Mouse (Mus musculus): ENCODE data around the gene Usp7. TPM values are rescaled to one million over a fixed set of nuclear protein-coding genes. Genes with fewer than 3 reads are reported as not detected.

Gene Usp7
- polyA plus RNA-seq, 1 experiment from 2014 or later, result 15.8 TPM

DNA sequence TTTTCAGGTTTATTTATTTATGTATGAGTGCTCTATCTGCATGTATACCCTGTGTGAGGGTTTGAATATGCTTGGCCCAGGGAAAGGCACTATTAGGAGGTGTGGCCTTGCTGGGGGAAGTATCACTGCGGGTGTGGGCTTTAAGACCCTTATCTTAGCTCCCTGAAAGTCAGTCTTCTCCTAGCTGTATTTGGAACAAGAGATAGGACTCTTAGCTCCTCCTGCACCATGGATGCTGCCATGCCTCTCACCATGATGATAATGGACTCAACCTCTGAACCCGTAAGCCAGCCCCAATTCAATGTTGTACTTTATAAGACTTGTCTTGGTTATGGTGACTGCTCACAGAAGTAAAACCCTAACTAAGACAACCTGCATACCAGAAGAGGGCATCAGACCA lies 39.8 kb downstream of the Usp7 start:
- peak; percentile 79 for ATAC-seq
- Histone ChIP-seq H3K9ac (replicated peaks) (no peak overlapping the region), H3K9me3 (ENCODE audit: low read length) (no peaks in the 10 kb centered on the region), H3K4me2 (ENCODE audit: low read depth, low read length) (peak overlapping the region; percentile 54), H3K36me3 (replicated peaks; ENCODE audit: insufficient read depth, low read length) (no peaks in the 10 kb centered on the region), H3K4me1 (ENCODE audit: insufficient read depth) (peaks cover 19% of the 10 kb centered on the region), H3K27me3 (ENCODE audit: insufficient read depth, low read length) (no peaks in the 10 kb centered on the region), H3K4me3 (ENCODE audit: low read depth, low read length) (no peak overlapping the region), H3K27ac (ENCODE audit: low read depth) (peak overlapping the region; percentile 83)
- DNase-seq, result no peak
- WGBS (ENCODE audit: insufficient replicate concordance), result 51% methylated on average over 2 of the region's 2 CpGs
- TF ChIP-seq CTCF (IDR thresholded peaks at IDR 0.05; ENCODE audit: low read depth), result 0 out of 2 replicates have a peak, but pooled peaks have one; percentile 1
- TF ChIP-seq EP300 (IDR thresholded peaks at IDR 0.05; ENCODE audit: low read depth), result peak; percentile 78

DNA sequence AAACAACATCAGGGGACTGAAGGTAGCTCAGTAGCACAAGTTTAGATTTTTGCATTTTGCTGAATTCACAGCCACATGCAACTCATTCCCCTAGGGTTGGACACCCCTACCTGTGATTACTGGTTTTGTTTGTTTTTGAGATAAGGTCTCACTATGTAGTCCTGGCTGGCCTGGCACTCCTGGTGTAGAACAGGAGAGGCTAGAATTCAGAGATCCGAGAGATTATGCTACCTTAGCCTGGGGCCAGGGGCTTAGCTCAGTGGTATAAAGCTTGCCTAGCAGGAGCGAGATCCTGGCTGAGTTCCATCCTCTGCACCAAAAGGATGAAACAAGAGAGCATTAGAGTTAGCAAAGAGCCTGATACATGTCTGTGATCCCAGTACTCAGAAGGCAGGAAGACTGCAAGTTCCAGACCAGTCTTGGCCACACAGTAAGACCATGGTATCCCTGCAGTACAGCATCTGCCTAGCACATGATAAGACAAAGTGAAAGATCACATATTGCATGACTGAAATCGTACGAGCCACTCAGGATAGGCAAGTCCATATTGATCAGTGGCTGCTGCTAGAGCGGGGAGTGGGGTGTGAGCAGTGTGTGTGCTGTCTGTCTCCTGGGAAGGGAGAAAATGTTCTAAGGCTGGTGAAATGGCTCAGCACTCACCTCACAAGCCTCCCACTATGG lies 40.4 kb downstream of the Usp7 start:
- peak overlapping the region; percentile 54 for H3K4me2 ChIP-seq (ENCODE audit: low read depth, low read length)
- no peaks in the 10 kb centered on the region for H3K27me3 ChIP-seq (ENCODE audit: insufficient read depth, low read length)
- ATAC-seq, result peak; percentile 88
- peak overlapping the region; percentile 83 for H3K27ac ChIP-seq (ENCODE audit: low read depth)
- WGBS (ENCODE audit: insufficient replicate concordance), result 42% methylated on average over 5 of the region's 5 CpGs
- H3K4me1 ChIP-seq (ENCODE audit: insufficient read depth), result peaks cover 25% of the 10 kb centered on the region
- no peak overlapping the region for H3K4me3 ChIP-seq (ENCODE audit: low read depth, low read length)
- no peaks in the 10 kb centered on the region for H3K36me3 ChIP-seq (replicated peaks; ENCODE audit: insufficient read depth, low read length)
- no peaks in the 10 kb centered on the region for H3K9me3 ChIP-seq (ENCODE audit: low read length)
- no peak for DNase-seq
- TF ChIP-seq EP300 (IDR thresholded peaks at IDR 0.05; ENCODE audit: low read depth), result peak; percentile 62; the same call in 1 of the 2 replicates
- TF ChIP-seq CTCF (IDR thresholded peaks at IDR 0.05; ENCODE audit: low read depth), result no peak
- H3K9ac ChIP-seq (replicated peaks), result no peak overlapping the region; the same call in 1 of the 2 replicates

GRCm38 (mm10) chr16:8748904-8749303 lies 43.2 kb downstream of the Usp7 start:
- Histone ChIP-seq H3K4me2 (ENCODE audit: low read depth, low read length) (no peak overlapping the region), H3K9me3 (ENCODE audit: low read length) (no peaks in the 10 kb centered on the region), H3K27me3 (ENCODE audit: insufficient read depth, low read length) (no peaks in the 10 kb centered on the region), H3K4me1 (ENCODE audit: insufficient read depth) (peaks cover 43% of the 10 kb centered on the region), H3K36me3 (replicated peaks; ENCODE audit: insufficient read depth, low read length) (no peaks in the 10 kb centered on the region), H3K9ac (replicated peaks) (no peak overlapping the region), H3K27ac (ENCODE audit: low read depth) (no peak overlapping the region), H3K4me3 (ENCODE audit: low read depth, low read length) (no peak overlapping the region)
- 83% methylated on average over 8 of the region's 8 CpGs for WGBS (ENCODE audit: insufficient replicate concordance)
- DNase-seq (no peak), ATAC-seq (no peak)
- TF ChIP-seq CTCF (IDR thresholded peaks at IDR 0.05; ENCODE audit: low read depth) (no peak), EP300 (IDR thresholded peaks at IDR 0.05; ENCODE audit: low read depth) (no peak)

GRCm38 (mm10) chr16:8748175-8748846 lies 43.8 kb downstream of the Usp7 start:
- Histone ChIP-seq H3K4me3 (ENCODE audit: low read depth, low read length) (no peak overlapping the region), H3K4me1 (ENCODE audit: insufficient read depth) (peaks cover 47% of the 10 kb centered on the region), H3K9ac (replicated peaks) (no peak overlapping the region; the same call in 1 of the 2 replicates), H3K27me3 (ENCODE audit: insufficient read depth, low read length) (no peaks in the 10 kb centered on the region), H3K27ac (ENCODE audit: low read depth) (peak overlapping the region; percentile 71), H3K4me2 (ENCODE audit: low read depth, low read length) (peak overlapping the region; percentile 27; the same call in 1 of the 2 replicates), H3K36me3 (replicated peaks; ENCODE audit: insufficient read depth, low read length) (no peaks in the 10 kb centered on the region), H3K9me3 (ENCODE audit: low read length) (no peaks in the 10 kb centered on the region)
- DNase-seq (peak; percentile 50), ATAC-seq (no peak)
- 48% methylated on average over 6 of the region's 6 CpGs for WGBS (ENCODE audit: insufficient replicate concordance)
- no peak for TF ChIP-seq CTCF (IDR thresholded peaks at IDR 0.05; ENCODE audit: low read depth)
- TF ChIP-seq EP300 (IDR thresholded peaks at IDR 0.05; ENCODE audit: low read depth), result no peak

GRCm38 (mm10) chr16:8747772-8748171 lies 44.3 kb downstream of the Usp7 start:
- peaks cover 47% of the 10 kb centered on the region for H3K4me1 ChIP-seq (ENCODE audit: insufficient read depth)
- peak overlapping the region; percentile 71 for H3K27ac ChIP-seq (ENCODE audit: low read depth)
- DNase-seq (no peak), ATAC-seq (no peak)
- no peak overlapping the region for H3K4me3 ChIP-seq (ENCODE audit: low read depth, low read length)
- peak overlapping the region; percentile 27; the same call in 1 of the 2 replicates for H3K4me2 ChIP-seq (ENCODE audit: low read depth, low read length)
- no peak for TF ChIP-seq EP300 (IDR thresholded peaks at IDR 0.05; ENCODE audit: low read depth)
- no peak for TF ChIP-seq CTCF (IDR thresholded peaks at IDR 0.05; ENCODE audit: low read depth)
- no peaks in the 10 kb centered on the region for H3K36me3 ChIP-seq (replicated peaks; ENCODE audit: insufficient read depth, low read length)
- no peaks in the 10 kb centered on the region for H3K9me3 ChIP-seq (ENCODE audit: low read length)
- no peak overlapping the region; the same call in 1 of the 2 replicates for H3K9ac ChIP-seq (replicated peaks)
- no peaks in the 10 kb centered on the region for H3K27me3 ChIP-seq (ENCODE audit: insufficient read depth, low read length)
- 40% methylated on average over 3 of the region's 3 CpGs for WGBS (ENCODE audit: insufficient replicate concordance)

GRCm38 (mm10) chr16:8746509-8746908 lies 45.6 kb downstream of the Usp7 start:
- Histone ChIP-seq H3K27me3 (ENCODE audit: insufficient read depth, low read length) (no peaks in the 10 kb centered on the region), H3K4me3 (ENCODE audit: low read depth, low read length) (no peak overlapping the region), H3K4me2 (ENCODE audit: low read depth, low read length) (peak overlapping the region; percentile 29), H3K36me3 (replicated peaks; ENCODE audit: insufficient read depth, low read length) (no peaks in the 10 kb centered on the region), H3K9ac (replicated peaks) (peak overlapping the region; percentile 10; the same call in 1 of the 2 replicates), H3K27ac (ENCODE audit: low read depth) (peak overlapping the region; percentile 71), H3K9me3 (ENCODE audit: low read length) (no peaks in the 10 kb centered on the region), H3K4me1 (ENCODE audit: insufficient read depth) (peaks cover 46% of the 10 kb centered on the region)
- peak; percentile 45 for DNase-seq
- peak; percentile 84 for ATAC-seq
- TF ChIP-seq EP300 (IDR thresholded peaks at IDR 0.05; ENCODE audit: low read depth) (peak; percentile 92), CTCF (IDR thresholded peaks at IDR 0.05; ENCODE audit: low read depth) (no peak)
- WGBS (ENCODE audit: insufficient replicate concordance), result 29% methylated on average over 2 of the region's 2 CpGs

Data from liver, postnatal 0 days (tissue).